Mouse (Mus musculus) embryonic fibroblast, embryonic 13.5 days (primary cell): ENCODE measurements around the gene Cdc5l. TPM values are rescaled to one million over a fixed set of nuclear protein-coding genes. Genes with fewer than 3 reads are reported as not detected.
"Not testable (repeated sequence)": the region's sequence is repeated elsewhere in the genome, so short reads cannot be mapped to it uniquely, and the experiment has no call there.

Source experiments
- H3K27ac ChIP-seq: 2 replicates; pipeline ENCODE4 v1.5.1; 2012; ENCODE audit warnings: low read length, control low read depth, inconsistent platforms; ENCODE audit not compliant: insufficient read depth
- H3K4me1 ChIP-seq: 2 replicates; pipeline ENCODE4 v1.6.1; 2011; ENCODE audit warnings: low read length; ENCODE audit not compliant: control insufficient read depth, insufficient read depth
- H3K4me3 ChIP-seq: 2 replicates; pipeline ENCODE4 v1.5.1; 2011; ENCODE audit warnings: mild to moderate bottlenecking, control low read depth, low read length; ENCODE audit not compliant: insufficient read depth
- CTCF ChIP-seq: IDR thresholded peaks from 2 replicates; pipeline ENCODE4 v1.5.1; 2011; ENCODE audit warnings: mild to moderate bottlenecking, control low read depth, low read length, moderate library complexity, borderline replicate concordance; ENCODE audit not compliant: insufficient read depth
- POLR2A ChIP-seq: IDR thresholded peaks from 2 replicates; pipeline ENCODE4 v1.6.1; 2011; ENCODE audit warnings: low read depth, mild to moderate bottlenecking, control low read depth, low read length, moderate library complexity
- polyA plus RNA-seq: library from polyadenylated mRNA; stranded (reverse); fragments of >200 nt; gene quantifications from 2 replicates; pipeline ENCODE4 v1.2.4, GENCODE M21; 2011; ENCODE audit warnings: low read depth; ENCODE audit not compliant: missing spikeins, insufficient read length

Gene Cdc5l
- polyA plus RNA-seq, 1 experiment: 52.1 TPM

- Histone ChIP-seq H3K4me1 (no peaks in the 10 kb centered on the region; the same call in 1 of the 2 replicates), H3K4me3 (no peak overlapping the region), H3K27ac (no peak overlapping the region)
- TF ChIP-seq CTCF: no peak
- TF ChIP-seq POLR2A: no peak
These were observed 12.4 kb upstream of the Cdc5l start for GRCm38 (mm10) chr17:45445923-45446322.

- Histone ChIP-seq H3K4me1 (peaks cover 5% of the 10 kb centered on the region; the same call in 1 of the 2 replicates), H3K4me3 (peak overlapping the region; percentile 88), H3K27ac (no peak overlapping the region)
- TF ChIP-seq CTCF (no peak), POLR2A (no peak)
These were observed 689 bp upstream of the Cdc5l start for GRCm38 (mm10) chr17:45434262-45434590.

- Histone ChIP-seq H3K4me3 (peak overlapping the region; percentile 88), H3K4me1 (peaks cover 5% of the 10 kb centered on the region; the same call in 1 of the 2 replicates), H3K27ac (peak overlapping the region; percentile 91)
- TF ChIP-seq CTCF (no peak), POLR2A (no peak)
These were observed 685 bp downstream of the Cdc5l start for GRCm38 (mm10) chr17:45432706-45433398.

DNA sequence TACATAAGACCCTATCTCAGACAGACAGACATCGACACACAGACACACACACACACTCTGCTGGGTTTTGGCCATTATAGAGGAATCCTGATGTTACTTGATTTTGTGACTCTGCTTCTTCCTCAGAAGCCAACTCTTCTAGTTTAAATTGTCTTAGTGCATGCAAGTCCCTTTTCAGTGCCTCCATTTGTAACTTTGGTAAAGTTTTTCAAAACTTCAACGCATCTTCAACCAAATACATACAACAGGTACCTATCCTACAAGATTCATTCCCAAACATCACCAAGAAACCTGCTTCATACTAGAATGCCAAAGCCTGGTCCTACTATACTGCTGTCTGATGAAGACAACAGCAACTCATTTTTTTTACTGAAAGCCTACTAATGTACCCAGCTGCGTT is 1.5 kb downstream of the Cdc5l start:
- TF ChIP-seq POLR2A: no peak
- TF ChIP-seq CTCF: no peak
- Histone ChIP-seq H3K4me3 (peak overlapping the region; percentile 88), H3K27ac (no peak overlapping the region), H3K4me1 (peaks cover 5% of the 10 kb centered on the region; the same call in 1 of the 2 replicates)

- Histone ChIP-seq H3K4me1 (no peaks in the 10 kb centered on the region), H3K4me3 (no peak overlapping the region), H3K27ac (no peak overlapping the region)
- TF ChIP-seq CTCF (no peak), POLR2A (no peak)
These were observed 16.1 kb downstream of the Cdc5l start for GRCm38 (mm10) chr17:45417387-45417786.

DNA sequence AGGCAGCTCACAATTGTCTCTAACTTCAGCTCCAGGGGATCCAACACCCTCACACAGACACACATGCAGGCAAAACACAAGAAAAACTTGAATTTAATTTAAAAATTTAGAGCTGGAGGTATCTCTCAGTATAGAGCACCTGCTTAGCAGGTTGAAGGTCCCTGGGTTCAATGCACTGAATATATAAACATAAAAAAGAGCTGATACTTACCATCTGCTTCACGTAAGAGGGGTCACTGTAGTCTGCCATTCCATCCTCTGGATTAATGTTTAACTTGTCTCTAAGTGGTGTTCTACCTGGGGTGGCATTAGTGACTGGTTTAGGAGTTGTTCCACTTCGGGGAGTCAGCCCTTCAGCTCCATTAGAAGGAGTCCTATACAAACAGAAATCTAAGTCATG is 21.9 kb downstream of the Cdc5l start:
- not testable (repeated sequence) for H3K27ac ChIP-seq, H3K4me3 ChIP-seq, H3K4me1 ChIP-seq

DNA sequence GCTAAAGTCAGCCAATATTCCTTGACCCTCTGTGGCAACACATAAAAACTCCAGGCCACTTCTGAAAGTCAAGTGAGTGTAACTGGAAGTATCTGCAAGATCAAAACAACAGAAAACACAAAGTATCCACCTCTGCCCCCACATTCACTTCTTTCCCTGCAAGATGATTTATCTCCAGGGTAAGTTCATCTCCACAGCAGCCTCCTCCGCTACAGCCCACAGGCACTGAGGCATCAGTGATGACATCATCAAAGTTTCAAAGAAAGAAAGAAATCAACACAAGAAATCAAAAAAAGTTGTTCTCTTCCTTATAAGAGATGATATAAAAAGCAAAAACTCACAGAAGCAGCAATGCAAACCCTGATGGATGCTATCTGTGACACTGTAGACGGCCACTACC is 24.8 kb downstream of the Cdc5l start:
- H3K4me3 ChIP-seq: no peak overlapping the region
- H3K27ac ChIP-seq: no peak overlapping the region
- H3K4me1 ChIP-seq: peaks cover 3% of the 10 kb centered on the region; the same call in 1 of the 2 replicates
- TF ChIP-seq POLR2A (no peak), CTCF (no peak)

DNA sequence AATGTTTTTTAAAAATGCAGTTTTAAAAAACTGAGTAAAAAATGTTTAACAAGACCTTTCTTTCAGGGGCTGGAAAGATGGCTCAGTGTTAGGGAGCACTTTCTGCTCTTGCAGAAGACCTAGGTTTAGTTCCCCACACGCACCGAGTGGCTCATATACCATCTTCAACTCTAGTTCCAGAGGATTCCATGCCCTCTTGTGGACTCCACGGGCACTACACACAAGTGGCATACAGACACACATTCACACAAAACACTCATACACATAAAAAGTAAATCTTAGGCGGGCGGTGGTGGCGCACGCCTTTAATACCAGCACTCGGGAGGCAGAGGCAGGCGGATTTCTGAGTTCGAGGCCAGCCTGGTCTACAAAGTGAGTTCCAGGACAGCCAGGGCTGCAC is 27.3 kb downstream of the Cdc5l start:
- H3K4me1 ChIP-seq: peaks cover 11% of the 10 kb centered on the region
- TF ChIP-seq POLR2A: no peak
- TF ChIP-seq CTCF: no peak
- H3K4me3 ChIP-seq: no peak overlapping the region
- no peak overlapping the region for H3K27ac ChIP-seq

DNA sequence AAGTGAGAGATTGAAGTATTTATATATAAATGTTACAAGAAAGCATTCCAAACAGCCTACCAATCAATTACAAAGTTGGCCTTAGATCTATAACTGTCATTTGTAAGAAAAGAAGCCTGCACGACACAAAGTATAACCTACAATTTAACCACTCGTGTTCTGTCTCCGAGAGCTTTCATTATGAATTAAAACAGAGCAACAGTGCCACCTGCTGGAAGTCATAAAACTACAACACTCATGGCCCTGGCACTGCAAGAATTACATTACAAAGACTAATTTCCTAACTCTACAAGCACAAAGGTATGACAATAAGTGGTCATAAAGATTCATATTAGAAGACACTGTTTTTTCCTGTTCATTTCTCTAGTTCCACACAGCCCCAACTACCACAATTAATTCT is 30.3 kb downstream of the Cdc5l start:
- H3K27ac ChIP-seq: peak overlapping the region; percentile 66; the same call in 1 of the 2 replicates
- TF ChIP-seq POLR2A: no peak
- no peak for TF ChIP-seq CTCF
- H3K4me3 ChIP-seq: no peak overlapping the region
- peaks cover 23% of the 10 kb centered on the region for H3K4me1 ChIP-seq

- peak overlapping the region; percentile 66 for H3K27ac ChIP-seq
These were observed 30.9 kb downstream of the Cdc5l start for GRCm38 (mm10) chr17:45402601-45403000.

DNA sequence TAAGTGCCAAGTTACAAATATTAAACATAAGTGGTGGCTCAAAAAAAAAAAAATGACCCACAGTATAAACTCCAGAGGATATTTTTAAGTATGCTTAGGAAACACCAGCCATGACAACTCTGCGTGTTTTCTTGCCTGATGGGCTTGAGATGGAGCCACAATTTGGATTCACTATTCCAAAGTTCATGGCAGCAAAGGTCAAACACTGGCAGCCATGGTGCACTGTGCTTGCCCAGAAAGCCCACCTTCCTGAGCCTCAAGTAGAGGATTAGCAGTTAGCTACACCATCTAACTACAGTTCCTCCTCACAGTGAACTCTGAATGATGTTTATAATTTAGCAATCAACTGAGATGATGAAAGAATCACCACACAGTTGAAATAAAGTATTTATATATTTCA is 31.4 kb downstream of the Cdc5l start:
- Histone ChIP-seq H3K27ac (no peak overlapping the region), H3K4me3 (no peak overlapping the region), H3K4me1 (peaks cover 23% of the 10 kb centered on the region)
- TF ChIP-seq POLR2A: no peak
- TF ChIP-seq CTCF: no peak

More at GRCm38 (mm10) chr17:45402601-45403000, 30.9 kb downstream of the Cdc5l start:
- Histone ChIP-seq H3K4me3 (no peak overlapping the region), H3K4me1 (peaks cover 23% of the 10 kb centered on the region)
- TF ChIP-seq POLR2A (no peak), CTCF (no peak)
